Mouse (Mus musculus): ENCODE measurements around the gene Gpld1.

Gene Gpld1

DNA sequence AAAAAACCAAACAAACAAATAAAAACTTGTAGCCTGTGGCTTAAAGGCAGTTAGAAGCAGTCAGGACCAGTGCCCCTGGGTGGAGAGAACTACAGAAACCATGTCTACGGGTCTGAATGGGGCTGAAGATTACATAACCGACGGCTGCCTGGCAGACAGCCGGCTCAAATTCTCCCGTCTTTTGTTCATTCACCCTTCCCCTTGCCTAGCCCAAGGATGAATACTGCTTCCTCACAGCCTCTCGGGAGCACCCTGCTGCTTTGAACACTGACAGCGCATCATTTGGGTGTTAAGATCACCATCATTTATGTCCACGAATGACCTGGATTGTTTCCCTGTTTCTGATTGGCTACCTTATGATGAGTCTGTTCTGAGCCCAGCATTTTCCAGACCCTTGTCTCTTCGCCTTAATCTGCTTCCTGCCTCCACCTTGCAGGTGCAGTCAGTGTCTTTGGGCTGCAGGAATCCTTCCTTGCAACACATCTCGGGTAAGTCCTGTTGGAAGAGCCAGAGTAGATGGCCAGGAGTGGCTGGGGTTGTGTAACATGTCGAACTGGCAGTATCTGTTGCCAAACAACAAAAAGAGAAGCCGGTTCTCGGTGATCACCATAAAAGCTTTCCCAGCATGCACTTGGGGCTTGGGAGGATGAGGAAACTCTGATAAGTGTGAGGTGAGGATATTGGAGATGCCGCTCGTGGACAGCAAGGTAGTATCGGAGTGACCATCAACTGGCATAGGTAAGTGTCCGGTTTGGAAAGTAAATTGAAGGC, at the start of gene Gpld1:
Gpld1 (plus strand) TSS at position 641 of the 771 bp plus-strand sequence.
- DNase-seq (ENCODE audit: low read depth, low spot score) = no peak

DNA sequence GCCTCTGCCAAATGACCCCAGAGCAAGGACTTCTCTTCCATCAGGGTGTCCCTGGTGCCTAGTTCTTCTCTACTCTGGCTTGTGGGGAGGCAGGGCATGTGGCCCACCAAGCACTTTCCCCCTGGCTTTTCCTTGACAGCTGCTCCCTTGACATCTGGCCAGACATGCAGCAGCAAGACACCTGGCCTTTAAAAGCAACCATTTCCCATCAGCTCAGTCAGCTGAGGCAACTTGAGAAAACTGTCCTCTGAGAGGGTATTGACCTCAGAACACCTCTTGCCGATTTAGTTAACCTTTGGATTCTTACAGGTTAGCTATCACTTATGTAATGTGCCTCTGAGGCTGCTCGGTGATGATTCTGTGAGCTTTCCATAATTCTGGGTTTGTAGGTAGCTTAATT, 49.1 kb upstream of the Gpld1 start:
- DNase-seq (ENCODE audit: low read depth, low spot score) = no peak

DNA sequence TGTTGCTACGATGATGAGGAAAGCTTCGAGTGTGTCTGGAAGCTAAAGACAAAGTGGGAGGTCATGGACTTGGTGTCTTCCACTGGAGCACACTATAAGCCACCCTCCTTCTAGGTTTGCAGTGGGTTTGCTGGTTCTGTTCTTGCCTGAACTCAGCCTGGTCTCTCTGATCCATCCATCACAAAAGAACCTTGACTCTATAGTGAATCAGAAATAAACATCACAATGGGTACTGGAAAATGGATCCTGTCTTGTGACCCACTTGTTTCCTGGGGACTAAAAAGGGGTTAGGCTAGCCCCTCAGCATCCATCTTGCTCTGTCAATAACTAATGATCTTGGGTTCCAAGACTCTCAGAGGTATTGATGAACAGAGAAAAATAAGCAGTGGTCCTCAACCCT, 41.0 kb upstream of the Gpld1 start:
- no peak for DNase-seq (ENCODE audit: low read depth, low spot score)

DNA sequence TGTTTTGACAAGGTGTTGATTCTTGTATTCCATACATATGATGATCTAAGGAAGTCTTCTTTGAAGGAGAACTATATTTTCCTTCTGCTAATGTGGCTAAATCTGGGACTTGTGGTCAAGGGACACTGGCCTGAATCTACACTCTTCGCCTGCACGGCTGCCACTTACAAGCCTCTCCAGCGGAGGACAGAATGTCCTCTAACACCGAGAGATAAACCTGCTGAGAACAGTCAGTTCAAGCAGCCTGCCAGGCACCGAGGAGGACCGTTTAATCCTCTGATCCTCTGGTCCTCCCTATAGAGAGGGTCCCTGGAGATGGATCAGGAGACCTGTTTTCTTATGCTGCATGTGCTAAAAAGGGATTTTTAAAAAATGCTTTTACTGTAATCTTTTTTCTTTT, 39.5 kb upstream of the Gpld1 start:
- DNase-seq (ENCODE audit: low read depth, low spot score) = no peak

DNA sequence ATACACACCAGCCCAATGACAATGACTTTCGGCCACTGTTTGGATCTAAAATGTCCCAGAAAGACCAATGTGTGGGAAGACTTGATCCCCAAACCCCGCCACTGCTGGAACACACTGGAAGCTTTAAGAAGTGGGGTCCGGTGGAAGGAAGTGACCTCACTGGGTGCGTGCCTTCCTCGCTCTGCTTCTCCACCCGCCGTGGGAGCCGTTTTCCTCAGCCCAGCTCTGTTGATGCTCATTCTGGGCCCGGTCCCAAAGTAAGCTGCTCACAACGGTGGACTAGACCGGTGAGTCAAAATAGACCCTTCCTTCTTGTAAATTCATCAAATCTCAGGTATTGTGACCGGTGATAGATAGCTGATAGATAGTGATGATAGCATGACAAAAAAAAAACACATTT, 37.5 kb upstream of the Gpld1 start:
- no peak for DNase-seq (ENCODE audit: low read depth, low spot score)

DNA sequence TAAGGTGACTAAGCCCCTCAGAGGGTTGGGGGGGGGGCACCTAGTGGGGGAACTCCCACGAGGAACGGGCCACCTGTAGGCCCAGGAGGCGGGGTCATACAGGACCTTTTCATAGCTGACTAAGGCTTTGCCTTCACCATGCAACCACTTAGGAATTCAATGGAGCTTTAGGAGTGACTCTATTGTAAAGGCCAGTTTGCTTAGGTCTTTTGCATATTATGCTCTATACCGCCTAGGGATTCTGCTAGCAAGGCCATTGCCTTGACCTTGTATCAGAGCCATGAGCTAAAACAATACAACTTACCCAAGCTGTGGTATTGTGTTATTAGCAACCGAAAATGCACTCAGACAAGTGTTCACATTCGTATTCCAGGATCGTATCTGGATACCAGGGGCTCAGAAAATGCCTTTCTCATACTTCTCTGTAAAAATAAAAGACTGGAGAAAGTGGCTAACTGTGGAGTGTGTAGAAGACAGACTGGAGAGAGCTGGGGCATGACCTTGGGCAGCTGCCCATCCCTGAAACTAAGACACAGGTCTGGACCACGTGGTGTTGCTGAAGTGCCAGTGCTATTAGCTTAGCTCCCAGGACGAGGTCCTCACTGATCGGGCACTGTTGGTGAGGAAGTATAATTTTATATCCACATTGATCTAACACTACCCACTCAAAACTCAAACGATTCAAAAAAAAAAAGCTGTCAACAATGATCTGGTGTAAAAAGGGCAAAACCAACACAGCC, 36.0 kb upstream of the Gpld1 start:
- no peak for DNase-seq (ENCODE audit: low read depth, low spot score)

DNA sequence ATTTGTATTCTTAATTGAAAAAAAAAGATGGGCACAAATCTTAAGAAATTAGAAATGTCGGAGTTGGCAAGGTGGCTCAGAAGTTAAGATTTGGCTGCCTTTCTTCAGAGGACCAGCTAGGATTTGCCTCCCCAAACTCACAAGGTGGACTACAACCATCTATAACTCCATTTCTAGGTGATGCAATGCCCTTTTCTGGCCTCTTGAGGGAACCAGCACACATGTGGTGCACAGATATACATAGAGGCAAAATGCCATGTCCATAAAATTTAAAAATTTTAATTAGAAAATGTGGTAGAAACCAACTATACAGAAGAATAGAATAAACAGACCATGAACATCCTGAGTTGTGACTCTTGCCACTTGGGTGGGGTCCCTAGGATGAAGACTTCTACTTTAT, 33.8 kb upstream of the Gpld1 start:
- no peak for DNase-seq (ENCODE audit: low read depth, low spot score)

DNA sequence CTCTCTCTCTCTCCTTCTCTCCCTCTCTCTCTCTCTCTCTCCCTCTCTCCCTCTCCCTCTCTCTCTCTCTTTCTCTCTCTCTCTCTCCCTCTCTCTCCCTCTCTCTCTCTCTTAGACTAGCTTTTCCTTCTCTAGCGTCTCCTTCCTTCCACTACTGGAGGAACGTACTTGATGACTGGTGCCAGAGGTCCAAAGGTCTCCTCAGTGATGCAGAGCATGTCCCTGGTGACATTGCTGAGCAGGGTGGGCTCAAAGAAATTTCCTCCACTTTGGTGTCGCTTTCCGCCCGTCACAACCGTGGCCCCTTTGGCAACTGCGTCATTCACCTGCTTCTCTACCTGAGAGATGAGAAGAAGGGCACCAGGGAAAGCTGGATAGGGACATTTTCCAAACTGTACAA, 29.4 kb upstream of the Gpld1 start:
- DNase-seq (ENCODE audit: low read depth, low spot score) = no peak

DNA sequence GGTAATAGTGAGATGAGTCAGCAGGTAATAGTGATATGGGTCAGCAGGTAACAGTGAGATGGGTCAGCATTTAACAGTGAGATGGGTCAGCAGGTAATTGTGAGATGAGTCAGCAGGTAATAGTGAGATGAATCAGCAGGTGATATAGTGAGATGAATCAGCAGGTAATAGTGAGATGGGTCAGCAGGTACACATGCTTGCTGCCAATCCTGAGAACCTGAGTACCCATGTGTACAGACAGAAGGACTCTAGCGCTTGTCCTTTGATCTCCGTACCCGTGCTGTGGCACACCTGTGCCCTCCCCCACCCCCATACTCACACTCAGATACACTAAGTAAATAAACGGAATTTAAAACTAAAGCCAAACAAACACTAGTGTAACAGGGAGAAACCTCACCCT, 28.0 kb upstream of the Gpld1 start:
- DNase-seq (ENCODE audit: low read depth, low spot score) = no peak

DNA sequence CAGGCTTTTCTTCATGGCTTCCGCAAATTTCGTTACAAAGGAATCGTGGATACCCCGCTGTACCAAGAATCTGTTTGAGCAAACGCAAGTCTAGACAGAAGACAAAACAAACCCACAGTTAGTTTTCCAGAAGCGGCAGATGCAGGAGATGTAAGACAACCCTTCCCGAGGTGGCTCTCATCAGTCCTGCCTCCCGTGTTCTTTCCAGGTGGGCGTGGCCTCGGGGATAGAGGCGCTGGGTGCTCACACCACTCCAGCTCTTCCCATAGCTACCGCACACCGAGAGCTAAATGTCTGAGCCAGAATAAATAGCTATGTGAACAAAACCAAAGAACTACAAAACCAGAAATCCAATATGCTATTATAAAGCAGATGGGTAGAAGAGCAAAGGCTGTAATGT, 27.1 kb upstream of the Gpld1 start:
- DNase-seq (ENCODE audit: low read depth, low spot score) = no peak

DNA sequence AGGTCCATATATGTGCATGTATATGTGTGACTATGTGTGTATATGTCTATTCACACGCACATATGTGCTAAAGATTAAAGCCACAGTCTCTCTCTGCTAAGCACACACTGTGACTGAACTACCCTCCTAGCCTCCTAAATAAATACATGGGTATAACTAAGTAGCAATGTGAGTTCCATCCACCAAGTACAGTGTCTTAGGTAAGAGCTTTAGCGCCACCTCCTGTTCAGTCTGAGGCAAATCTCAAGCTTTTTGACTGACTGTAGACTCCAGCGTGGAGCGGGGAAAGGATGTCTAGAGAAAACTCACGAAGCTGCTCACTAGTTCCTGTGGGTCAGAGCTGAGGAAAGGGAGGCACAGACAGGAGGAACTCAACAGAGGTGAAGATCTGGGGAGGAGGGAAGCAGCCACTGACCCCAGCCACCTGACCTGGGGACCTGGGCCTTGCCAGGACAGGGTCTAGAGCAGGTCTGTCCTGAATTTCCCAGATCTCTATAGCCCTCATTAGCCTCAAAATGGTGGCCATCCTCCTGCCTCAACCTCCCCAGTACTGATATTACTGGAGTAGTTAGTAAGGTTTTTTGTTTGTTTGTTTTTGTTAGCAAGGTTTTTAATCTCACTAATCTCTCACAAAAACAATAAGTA, 22.5 kb upstream of the Gpld1 start:
- DNase-seq (ENCODE audit: low read depth, low spot score) = no peak

DNA sequence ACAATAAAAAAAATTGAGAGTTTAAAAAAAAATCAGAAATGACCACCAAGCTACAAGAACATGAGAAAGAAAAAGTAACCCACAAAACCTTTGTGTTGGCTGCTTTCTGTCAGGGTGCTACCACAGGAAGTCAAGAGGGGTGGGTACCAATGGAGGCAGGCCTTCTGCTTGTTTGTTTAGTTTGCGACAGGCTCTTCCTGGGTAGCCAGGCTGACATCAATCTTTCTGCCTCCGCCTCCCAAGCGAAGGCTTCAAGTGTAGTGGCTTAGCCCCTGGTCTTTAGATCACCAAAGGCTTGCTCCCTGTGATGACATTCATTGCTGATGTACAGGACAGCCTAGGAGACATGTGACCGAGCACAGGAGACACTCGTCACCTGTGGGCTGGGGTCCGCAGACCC, 21.7 kb upstream of the Gpld1 start:
- DNase-seq (ENCODE audit: low read depth, low spot score) = no peak

DNA sequence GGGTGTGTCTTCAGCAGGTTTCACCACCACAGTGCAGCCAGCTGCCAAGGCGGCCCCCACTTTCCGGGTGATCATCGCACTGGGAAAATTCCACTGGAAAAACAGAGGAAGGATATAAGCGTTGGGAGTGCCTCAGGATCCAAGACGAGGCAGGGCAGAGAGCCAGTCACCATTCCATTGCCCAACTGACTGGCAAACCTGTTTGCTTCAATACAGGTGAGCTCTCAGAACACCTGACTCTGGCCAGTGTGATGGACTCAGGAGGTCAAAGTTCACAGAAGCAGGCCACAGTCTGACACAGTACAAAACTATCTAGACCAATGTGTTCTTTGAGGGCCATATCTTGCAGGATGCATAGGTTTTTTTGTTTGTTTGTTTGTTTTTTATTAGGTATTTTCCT, 19.0 kb upstream of the Gpld1 start:
- no peak for DNase-seq (ENCODE audit: low read depth, low spot score)

DNA sequence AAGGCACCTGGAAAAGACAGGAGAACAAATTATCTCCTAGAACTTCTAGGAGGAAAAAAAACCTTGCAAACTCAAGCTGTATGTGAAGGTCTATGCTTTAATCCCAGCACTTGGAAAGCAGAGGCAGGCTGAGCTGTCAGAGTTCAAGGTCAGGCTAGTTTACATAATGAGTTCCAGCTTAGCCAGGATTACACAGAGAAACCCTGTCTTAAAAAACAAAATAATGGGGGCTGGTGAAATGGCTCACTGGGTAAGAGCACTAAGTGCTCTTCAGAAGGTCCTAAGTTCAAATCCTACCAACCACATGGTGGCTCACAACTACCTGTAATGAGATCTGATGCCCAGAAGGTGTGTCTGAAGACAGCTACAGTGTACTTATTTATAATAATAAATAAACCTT, 12.4 kb upstream of the Gpld1 start:
- DNase-seq (ENCODE audit: low read depth, low spot score) = no peak

DNA sequence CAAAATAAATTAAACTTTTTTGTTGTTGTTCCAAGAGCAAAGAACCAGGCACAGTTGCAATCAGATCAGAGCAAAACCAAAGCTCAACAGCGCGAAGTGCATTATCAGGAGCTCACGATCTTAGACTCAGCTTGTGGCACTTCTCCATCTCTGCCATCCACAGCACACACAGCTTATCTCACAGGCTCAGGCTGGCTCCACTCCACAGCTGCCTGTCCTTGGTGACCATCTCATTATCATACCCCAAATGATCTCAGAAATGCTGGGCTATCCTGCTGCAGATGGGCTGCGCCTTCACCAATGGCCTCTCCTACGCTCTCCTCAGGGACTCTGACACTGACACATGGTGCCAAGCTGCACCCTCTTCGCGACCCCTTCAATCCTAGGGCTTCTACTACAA, 9.8 kb upstream of the Gpld1 start:
- DNase-seq (ENCODE audit: low read depth, low spot score) = no peak

DNA sequence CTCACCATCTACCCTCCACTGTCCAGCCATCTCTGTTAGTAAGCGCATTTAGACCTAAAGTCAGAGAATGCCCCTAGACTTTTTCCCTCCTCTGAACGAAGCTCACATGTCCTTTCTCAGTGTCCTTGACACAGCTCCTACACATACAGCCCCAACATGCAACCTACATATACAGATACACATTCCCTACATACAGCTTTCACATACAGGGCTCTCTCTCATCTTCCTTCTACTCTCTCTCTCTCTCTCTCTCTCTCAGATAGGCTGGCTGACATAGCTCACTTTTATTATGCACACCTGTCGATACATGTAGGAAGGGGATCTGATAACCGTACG, 6.2 kb upstream of the Gpld1 start:
- no peak for DNase-seq (ENCODE audit: low read depth, low spot score)

DNA sequence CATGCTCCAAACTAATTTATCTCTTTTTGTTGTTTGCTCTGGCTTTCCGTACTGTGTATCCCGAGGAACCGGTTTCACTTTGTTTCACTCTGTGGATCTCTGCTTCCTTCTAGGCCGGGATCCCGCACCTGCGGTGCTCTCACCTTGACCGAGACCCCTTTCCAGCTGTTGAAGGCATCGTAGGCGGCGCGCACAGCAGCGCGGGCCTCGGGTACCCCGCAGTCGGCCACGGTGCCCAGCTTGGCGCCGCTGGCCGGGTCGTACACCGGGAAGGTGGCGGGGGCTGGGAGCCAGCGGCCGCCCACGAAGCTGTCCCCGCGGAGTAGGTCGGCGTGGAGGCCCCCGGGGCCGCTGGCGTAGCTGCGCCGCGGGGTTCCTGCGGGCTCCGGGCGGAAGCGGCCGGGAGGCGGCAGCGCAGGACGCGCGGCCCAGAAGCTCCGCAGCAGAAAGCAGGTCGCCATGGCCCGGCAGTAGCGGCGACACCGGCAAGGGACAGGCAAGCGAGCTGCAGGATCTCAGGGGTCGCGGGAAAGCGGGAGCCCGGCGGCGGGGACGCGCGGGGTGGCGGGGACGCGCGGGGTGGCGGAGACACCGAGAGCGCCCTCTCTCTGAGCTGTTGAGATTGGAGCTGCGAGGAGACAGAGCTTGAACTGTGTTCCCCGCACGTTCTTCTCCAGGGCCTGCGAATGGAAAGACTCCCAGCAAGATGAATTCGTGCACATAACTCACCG, 5.7 kb upstream of the Gpld1 start, which contains the start of gene Aldh5a1:
Aldh5a1 (minus strand) TSS at position 554 of the 731 bp plus-strand sequence.
- peak; percentile 53 for DNase-seq (ENCODE audit: low read depth, low spot score)

DNA sequence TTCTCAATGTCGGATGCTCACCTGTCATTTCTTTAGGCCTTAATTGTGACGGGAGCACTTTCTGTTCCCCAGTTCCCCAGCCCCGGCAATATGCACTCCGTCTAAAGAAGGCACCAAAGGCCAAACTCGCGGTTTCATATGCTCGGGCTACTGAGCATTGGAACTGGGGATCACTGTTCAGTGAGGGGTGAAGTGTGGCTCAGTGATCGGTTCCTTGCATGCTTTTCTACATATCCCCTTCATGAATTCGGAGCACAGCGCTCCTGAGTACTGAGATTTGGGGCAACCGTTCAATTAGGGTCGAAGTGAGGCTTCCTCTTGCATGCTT, 5.1 kb upstream of the Gpld1 start:
- no peak for DNase-seq (ENCODE audit: low read depth, low spot score)

DNA sequence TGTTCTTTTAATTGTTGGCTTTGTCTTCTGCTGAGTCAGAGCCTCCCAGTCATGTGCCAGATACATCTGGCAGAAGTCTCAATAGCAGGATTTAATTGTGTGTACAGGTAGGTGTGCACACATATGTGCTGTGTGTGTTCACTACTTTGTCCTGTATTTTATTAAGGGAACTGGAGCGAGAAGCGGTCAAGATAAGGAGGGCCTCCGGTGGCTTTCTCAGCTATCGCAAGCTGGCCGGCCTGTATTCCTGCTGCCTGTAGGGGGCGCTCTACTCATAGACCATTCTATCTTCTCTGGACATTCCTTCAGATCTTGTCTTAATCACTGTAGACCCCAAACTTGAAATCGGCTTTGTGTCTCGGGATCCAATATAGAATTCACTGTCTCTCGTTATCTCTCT, 4.3 kb upstream of the Gpld1 start:
- DNase-seq (ENCODE audit: low read depth, low spot score) = peak; percentile 40

DNA sequence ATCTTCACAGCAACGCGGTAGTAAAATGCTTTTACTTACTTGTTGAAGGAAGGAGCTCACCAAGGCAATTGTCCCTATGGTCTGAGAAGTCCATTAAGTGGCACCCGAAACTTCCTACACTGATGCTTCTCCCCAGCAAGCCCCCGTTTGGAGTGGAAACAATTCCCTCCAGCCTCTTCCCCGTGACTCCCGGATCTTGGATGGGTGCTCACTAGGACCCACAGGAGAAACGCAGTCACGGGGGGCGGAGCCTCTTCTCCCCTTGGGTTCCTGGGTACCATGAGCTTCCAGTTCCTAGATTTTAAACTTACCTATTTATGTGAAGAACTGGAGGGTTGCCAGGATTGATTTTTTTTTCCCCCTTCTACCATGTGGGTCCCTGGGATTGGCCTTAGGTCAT, 3.5 kb upstream of the Gpld1 start:
- DNase-seq (ENCODE audit: low read depth, low spot score) = no peak

DNA sequence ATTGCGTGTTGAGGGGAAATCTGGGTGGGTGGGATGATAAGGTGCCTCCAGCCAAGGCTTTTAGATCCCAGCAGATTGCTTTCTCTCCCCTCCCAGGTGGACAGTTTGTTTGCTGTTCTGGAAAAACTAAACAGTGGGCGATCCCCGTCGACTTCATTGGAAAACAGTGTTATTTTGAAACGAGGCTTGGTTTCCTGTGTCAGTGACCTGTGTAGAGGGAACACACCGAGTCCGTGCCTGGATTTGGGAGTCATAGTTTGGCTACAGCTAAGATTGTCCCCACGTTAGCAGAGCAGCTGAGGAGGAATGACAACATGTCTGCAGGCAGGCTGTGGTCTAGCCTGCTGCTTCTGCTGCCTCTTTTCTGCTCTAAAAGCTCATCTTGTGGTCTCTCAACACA, 351 bp downstream of the Gpld1 start:
- DNase-seq (ENCODE audit: low read depth, low spot score) = no peak

DNA sequence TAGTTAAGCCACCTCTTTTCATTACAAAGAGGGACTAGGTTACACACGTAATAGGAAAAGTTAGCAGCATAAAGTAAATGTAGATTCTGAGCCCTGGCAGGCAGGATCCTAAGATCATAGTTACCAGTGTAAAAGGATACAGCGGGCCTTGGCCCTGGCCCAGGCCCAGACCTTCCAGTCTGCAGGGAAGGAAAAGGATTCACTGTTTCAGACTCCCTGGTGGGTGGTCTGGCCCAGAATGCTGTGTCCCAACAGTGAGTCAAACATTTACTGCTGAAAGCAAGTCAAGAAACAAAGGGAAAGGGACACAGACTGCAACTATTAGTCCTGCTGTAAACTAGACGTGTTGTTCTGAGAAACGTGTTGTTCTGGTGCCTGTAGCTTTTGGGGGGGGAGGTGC, 2.6 kb downstream of the Gpld1 start:
- no peak for DNase-seq (ENCODE audit: low read depth, low spot score)
